Mouse (Mus musculus) T-helper 17 cell (primary cell): ENCODE data around the gene Col9a1.

Experiments used
- in situ Hi-C, 2 experiments: fragments of 300-600 bp; cut with MboI, MseI; formaldehyde crosslinking; loops; 1 replicate in 1 of 2; 2 replicates in 1 of 2; pipeline ENCODE4 v1.15.1; 2025; ENCODE audit warnings: high pct_unique_total_duplicates in 2 of 2

The Col9a1 gene

DNA sequence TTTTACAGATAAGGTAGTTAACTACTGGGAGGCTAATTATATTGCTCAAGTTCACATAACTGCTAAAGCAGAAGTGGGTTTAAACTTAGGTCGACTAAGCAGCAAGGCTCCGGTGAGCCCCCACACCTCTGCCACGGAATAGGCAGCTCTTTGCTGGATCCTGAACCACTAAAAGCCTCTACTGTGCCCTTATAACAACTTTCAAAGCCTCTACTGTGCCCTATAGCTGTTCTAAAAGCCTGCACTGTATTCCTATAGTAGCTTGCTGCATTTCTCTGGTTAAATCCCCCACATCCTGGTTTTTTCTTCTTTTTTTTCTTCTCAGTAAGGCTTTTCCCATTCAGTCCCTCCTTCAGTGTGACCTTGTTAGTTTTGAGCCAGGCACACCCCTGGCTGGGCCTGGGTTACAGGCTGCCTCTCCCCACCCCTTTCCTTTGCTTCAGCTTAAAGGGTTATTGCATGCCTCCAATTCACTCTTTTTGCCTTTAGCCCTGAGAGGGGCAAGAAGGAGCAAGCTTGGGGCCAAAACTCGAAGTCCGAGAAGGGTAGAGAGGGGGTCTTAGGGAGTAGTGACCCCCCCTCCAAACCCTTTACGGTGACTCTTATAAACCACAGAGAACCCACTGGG lies at the start of gene Col9a1:
Gene Col9a1, plus strand, starts transcription at position 387 of the 628 bp plus-strand sequence.
- in situ Hi-C loops, result no loop called here

DNA sequence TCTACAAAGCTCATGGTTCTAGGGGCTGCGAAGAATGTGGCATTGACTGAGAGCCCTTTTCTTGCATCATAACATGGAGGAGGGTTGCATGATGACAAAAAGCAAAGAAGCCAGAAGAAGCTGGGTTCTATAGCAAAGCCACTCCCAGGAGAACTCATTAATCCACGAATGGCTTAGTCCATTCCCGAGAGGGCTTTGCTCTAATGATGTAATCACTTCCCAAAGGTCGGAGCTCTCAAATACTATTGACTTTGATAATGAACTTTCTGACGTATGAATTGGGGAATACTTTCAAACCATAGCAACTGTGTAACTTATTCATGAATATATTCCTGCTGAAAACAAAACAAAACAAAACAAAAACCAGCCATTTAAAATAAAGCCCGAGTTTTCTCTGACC lies 49.5 kb upstream of the Col9a1 start:
- in situ Hi-C loops, result no loop called here

DNA sequence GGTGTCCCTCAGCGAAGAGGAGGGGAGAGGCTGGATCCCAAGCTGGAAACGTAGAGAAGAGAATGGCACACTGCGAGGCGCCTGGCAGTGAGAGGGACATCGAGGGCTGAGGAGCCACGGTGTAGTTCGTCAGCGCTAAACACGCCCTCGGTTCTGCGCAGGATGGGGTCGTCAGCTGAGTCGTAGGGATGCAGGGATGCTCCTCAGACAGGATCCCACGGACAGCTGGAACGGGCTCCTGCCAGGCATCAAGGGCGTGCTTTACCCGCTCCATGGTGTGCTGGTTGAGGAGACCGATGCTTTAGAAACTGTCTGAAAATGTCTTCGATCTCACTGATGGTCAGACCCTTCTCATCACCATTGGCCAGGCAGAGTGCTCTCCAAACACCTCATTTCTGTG lies 43.6 kb upstream of the Col9a1 start:
- in situ Hi-C loops, result loop anchor here (10.0 kb wide), 1 partner anchor 309 kb away; no protein-coding TSS in a partner anchor

DNA sequence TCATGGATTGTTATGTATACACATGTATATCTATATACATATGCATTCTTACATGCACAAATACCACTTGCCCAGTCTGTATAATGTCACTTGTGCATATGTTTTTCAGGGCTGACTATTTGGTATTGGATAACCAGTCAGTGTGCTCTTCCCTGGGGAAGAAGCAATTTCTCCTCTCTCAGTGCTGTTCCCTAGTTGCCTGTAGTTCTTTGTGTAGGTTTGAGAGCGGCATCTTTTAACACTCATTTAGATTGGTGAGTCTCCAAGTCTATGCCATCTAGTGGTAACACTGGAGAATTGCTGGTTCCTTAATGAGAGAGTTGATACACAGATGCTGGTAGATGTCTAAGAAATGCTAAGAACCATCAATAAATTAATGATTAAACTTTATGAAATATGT lies 42.6 kb upstream of the Col9a1 start:
- in situ Hi-C loops, result loop anchor here (10.0 kb wide), 1 partner anchor 310 kb away; no protein-coding TSS in a partner anchor

DNA sequence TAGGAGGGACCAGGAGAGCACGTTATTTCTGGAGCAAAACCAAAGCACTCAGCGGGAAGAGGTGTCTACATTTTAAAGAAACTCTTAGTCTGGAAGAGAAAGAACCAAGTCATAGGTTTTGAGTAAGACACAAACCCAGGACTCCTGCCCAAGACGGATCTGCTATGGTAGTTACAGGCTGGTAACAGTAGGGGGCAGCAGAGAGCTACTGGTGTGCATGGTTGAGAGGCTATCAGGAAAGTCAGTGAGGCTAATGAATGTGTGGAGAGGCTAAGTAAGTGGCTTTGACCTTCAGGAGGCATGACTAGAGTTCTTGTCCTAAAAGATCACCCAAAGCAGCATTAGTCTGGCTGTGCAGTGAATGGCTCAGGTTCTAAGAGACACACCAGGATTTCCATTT lies 40.3 kb upstream of the Col9a1 start:
- in situ Hi-C loops, result loop anchor here (10.0 kb wide), 1 partner anchor 312 kb away; no protein-coding TSS in a partner anchor

DNA sequence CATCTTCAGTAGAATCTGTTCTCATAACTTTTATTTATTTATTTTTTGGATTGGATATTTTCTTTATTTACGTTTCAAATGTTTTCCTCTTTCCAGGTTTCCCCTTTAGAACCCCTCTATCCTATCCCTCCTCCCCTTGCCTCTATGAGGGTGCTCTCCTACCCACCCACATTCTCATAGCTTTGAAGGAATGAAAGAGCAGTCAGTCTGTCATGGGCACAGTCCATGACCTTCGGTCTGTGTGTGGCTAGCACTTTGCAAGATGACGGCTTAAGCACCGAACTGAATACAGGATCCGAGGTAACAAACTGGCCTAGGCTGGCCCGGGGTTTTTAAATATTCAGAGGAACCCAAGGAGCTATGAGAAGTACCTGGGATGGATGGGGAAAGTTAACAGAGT lies 36.9 kb upstream of the Col9a1 start:
- in situ Hi-C loops, result no loop called here

DNA sequence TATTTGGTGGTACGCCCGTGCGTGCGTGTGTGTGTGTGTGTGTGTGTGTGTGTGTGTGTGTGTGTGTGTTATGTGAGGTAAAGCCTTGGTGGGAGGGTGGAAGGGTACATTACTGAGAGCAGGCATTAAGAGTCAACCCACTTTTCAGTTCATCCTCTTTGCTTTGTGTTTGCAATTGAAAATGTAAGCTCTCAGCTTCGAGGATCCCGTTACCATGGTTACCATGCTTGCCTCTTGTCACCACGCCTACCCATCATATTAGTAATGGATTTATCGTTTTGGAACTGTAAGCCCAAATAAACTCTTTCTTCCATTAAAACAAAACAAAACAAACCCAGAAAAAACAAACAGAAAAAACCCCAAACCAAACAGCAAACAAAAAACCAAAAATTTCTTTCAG lies 33.9 kb upstream of the Col9a1 start:
- in situ Hi-C loops, result no loop called here

DNA sequence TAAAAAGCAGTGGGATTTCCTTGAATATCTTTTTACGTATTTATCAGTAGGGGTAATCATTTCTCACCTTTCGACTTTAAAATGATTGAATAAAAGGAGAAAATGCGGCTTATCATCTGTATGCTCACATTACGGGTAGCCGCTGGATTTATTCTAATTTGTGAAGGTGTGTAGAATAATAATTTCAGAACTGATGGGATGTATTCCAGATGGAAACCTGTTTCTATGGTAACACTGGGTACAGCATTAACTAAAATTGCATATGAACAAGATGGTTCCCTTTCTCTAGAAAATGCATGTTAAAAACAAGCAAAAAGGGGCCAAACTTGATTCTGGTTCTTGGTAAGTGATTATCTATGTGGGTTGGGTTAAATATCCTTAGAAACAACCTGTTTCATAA lies 19.7 kb upstream of the Col9a1 start:
- in situ Hi-C loops, result no loop called here

DNA sequence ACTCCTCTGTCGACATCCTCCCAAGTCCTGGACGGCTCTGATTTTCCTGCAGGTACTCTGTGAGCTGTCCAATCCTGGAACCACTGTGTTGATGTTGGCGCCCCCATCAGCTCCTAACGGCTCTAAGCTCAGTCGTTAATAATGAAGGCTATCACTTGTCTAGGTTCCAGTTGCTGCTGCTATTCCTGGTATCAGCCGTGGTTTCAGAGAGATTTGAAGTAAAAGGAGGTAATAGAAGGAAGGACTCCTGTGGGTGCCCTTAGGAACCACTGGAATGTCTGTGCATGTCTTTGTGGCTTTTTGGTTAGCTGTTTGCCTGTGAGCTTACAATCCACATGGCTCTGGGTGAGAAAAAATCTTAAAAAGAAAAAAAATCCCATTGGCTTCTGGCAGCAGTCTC lies 8.0 kb upstream of the Col9a1 start:
- in situ Hi-C loops, result no loop called here

DNA sequence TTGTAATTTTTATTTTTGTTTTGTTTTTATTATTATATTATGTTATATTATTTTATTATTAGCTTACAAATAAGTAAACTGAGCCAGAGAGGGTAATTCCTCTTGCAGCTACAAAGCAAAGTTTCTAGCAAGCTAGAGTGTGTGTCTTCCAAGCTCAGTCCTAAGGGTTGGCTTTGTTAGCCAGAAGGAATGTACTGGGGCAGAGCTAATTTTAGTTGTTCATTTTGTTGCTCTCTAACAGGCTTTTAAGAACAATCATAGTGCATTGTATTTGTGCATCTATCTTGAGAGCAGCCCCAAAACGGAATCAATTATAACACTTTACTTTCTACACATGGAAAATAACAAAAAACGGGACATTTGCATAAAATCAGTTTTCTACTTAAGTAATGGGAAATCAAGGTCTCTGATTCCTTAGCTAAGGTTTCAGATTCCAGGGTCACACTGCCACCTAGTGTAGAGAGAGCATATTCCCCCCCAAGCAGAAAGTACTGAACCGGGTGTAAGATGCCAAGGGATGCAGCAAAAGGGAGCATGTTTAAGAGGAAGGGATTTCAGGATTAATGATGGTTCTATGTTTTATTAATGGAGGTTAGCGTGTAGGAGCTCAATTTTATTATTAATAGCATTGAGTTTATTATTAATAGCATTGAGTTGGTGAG lies 6.1 kb upstream of the Col9a1 start:
- in situ Hi-C loops, result no loop called here

DNA sequence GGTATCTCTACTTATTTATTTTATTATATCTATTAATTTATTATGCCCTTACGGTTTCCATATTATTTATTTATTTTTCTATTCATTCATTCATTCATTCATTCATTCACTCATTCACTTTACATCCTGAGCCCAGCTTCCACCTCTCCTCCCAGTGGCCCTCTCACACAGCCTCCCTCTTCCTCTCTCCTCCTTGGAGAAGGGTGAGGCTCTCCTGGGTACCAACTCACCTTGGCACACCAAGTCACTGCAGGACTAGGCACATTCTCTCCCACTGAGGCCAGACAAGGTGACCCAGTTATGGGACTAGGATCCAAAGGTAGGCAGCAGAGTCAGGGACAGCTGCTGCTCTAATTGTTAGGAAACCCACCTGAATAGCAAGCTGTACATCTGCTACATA lies 5.5 kb upstream of the Col9a1 start:
- in situ Hi-C loops, result no loop called here

DNA sequence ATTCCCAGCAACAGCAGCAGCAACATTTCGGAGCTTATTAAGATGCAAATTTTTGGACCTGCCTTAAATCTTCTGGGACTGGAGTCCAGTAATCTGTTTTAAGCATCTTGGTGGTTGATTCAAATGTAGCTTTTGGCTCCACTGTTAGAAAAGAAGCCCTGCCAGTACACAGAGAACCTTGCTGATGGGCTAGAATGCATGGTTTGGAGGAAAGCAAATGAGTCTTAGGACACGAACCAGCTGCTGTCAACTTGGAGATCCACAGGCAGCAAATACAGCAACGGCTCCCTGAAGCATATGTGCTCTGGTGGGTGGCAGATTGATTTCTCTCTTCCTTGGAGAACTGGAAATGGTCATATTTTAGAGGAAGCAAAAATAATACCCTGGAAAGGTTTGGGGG lies 4.8 kb upstream of the Col9a1 start:
- in situ Hi-C loops, result no loop called here

DNA sequence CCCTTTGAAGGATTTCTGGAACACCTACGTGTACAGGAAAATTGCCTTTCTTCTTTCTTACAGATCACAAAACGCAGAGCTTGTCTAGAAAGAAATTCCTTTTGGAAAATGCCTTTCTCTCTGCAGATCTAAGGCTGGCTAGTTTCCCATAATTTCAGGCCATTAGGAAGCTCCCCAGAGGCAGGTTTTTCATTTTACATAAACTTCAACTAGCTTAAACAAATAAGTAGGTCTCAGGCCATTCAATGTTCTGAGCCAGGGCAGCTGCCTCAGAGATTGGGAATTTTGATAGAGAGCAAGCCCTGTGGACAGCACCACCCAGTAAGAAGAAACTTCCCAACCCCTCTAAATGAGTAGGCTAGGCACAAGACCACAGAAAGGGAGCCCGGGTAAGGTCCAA lies 1.6 kb upstream of the Col9a1 start:
- in situ Hi-C loops, result no loop called here

DNA sequence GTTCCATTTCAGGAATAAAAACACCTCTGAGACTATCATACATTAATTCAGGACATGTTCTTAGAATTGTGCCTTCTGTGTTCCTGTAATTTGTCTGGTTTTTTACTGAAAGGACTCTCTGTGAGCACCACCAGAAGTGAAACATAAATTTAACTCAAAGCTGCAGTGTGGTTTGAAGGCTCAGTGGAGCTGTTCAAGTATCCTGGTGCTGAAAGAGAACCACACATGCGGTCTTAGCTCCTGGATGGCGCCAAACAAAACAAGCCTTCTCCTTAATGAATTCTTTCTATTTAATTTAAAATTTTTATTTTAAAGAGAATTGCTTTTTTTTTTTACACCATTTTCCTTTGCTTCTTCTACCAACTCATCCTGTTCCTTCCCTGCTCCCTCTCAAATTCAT lies 2.4 kb downstream of the Col9a1 start:
- in situ Hi-C loops, result no loop called here

DNA sequence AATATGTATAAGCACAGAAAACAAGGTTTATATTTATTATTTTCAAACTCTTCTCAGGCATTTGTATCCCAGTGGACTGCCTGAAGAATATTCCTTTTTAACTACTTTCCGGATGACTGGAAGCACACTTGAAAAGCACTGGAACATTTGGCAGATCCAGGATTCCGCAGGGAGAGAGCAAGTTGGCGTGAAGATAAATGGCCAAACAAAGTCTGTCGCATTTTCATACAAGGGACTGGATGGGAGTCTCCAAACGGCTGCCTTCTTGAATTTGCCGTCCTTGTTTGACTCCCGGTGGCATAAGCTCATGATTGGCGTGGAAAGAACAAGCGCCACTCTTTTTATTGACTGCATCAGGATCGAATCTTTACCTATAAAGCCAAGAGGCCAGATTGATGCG lies 7.6 kb downstream of the Col9a1 start:
- in situ Hi-C loops, result no loop called here

DNA sequence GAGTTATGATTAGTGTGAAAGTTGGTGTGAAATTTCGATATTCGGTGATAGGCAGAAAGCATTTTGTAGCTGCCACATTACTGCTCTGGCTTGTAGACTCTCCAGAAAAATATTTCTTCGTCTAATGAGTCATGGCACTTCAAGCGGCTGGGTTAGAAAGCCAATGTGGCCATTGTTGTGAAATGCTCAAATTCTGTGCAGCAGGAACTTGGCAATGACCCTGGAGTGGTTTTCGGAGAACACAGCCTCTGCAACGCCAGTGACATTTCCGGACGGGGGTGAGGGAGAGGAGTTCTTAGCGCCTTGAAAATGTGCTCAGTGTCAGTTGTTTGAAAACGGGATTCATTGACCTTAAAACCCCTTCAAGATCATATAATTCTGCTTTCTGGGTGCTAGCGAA lies 9.6 kb downstream of the Col9a1 start:
- in situ Hi-C loops, result no loop called here

DNA sequence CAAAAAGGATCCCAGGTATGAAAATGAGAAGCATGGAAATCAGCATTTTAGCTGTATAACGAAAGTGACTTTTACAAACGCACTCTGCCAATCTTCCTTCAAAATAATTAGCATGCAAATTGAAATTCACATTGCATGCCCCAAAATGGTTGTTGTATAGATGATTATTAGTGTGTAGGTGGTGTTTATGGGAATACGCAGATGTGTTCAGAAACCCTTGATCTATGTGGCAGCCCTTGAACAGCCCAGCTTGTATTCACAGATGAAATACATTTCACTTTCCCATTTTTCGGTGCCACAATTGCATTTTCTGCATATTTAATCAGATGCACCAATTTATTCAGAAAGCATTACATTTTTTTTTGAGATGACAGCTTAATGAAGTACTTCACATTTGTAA lies 14.3 kb downstream of the Col9a1 start:
- in situ Hi-C loops, result no loop called here

DNA sequence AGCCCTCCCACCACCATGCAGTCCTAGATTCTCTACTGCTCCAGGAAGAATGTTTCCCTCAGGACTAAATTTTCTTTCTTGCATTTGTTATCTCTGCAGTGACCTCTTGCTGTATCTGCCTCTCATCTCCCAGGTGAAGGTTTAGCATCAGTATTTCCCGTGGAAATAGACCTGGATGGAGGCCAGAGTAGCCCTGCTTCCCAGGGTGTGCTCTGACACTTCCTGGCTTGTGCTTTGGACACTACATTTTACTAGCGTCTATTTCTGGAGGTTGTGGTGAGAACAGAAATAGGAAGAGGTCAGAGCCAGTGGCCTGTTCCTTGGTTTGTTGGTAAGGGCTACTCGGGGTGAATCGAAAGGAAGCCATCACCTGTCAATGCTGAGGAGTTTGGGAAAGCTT lies 16.7 kb downstream of the Col9a1 start:
- in situ Hi-C loops, result no loop called here

DNA sequence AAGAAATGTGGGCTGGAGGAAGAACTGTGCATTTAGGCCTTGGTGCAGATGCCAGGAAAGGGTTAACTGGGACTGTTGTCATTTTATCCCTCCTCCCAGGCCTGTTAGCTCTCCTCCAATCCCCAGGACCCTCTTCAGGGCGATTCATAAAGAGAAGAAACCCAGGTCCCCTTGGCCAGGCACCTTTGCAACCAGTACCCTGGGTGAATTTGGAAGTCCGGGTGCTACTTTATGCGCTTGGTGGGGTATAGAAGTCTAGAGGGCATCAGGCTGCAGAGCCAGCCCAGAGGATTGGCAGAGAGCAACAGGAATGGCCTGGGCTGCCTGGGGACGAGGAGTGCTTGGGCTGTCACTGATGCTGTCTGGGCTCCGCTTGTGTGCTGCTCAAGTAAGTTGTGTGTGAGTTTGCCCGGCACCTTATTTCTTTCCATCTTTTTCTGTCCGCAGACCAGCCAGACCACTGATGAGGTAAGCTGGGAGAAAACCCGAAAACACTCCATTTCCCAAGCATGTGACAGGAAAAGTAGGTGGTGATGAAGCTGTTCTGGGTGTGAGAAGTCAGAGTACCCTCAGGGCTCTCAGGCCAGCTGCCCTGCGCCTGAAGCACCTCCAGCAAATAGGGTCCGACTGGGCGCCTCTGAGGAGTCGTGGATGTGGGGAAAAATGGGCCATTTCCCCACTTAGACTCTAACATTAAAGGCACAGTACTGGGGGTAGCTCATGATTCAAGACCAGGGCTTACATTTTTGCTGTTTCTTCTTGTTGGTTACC lies 17.8 kb downstream of the Col9a1 start:
- in situ Hi-C loops, result no loop called here

DNA sequence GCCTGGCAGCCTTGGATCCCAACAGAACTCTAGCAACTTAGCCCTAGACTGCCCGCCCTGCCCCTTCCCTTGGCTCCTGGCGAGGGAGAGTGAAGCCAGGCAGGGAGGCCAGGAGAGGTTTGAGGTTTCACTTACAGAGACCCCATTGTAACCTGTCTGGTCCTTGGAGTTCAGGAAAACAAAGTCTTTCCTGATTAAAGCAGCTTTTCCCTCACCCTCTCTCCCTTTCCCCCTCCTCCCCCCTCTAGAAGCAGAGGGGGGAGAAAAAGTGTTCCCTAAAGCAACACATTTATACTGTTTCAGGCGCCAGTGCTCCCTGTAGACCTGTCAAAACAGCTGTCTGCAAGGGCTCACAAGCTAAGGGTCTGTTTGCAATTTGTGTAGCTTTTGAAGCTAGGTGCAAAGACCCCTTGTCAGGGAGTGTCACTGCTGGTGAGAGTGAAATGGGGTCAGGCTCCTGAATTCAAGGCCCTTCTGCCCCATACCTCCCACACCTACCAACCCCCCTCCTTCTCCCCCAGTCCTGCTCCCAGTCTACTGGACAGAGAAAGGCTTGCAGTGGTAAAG lies 18.6 kb downstream of the Col9a1 start:
- in situ Hi-C loops, result no loop called here

DNA sequence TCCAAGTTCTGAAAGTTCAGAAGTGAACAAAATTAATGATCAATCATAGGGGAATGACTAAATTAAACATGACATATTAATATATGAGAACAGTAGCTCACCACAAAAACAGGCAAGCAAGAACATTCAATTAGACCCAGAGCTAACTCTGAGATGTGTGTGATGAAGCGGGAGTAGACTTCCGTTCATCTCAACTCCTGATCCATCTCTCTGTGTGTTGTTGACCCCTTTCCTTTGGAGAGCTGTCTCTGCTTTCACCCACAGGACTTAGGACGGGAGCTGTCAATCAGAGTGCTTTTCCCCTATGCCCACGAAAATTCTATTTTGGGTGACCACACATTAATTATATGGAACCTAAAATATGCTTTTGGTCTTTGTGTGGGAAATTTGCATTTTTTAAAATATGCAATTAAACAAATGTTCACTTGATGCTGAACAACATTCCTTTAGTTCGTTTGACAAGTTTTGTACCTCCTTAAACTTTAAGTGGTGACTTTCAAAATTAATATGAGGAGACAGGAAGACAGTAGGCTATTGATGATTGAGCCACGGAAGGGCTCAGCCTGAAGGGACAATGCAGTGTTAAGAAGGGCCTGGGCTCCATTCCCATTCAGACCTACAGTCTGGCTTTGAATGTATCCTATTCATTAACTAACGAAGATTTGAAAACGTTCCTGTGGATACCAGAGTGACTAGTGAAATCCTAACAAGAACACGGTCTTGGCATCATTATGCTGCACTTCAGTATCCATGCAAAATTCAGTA lies 34.4 kb downstream of the Col9a1 start:
- in situ Hi-C loops, result no loop called here

DNA sequence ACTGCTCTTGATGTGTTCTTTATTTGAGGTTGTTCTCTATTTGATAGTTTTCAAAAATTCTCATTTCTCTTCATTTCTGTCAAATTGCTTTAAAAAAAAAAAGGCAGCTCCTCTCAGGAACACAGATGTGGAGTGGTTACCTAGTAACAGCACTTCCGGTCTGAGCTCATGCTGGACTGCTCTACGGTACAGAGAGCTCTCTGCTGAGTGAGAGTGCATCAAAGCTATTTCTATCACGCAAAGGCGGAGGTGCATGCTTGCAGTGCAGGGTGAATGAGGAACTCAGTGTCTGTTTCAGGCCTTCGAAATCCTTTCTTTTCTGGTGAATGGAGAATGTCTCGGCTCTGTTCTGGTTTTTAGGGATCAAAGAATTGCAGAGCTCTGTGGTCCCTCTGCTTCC lies 41.6 kb downstream of the Col9a1 start:
- in situ Hi-C loops, result no loop called here
